Comparison of ENCODE assay signal across 10 mouse cellular contexts in the genomic region with DNA sequence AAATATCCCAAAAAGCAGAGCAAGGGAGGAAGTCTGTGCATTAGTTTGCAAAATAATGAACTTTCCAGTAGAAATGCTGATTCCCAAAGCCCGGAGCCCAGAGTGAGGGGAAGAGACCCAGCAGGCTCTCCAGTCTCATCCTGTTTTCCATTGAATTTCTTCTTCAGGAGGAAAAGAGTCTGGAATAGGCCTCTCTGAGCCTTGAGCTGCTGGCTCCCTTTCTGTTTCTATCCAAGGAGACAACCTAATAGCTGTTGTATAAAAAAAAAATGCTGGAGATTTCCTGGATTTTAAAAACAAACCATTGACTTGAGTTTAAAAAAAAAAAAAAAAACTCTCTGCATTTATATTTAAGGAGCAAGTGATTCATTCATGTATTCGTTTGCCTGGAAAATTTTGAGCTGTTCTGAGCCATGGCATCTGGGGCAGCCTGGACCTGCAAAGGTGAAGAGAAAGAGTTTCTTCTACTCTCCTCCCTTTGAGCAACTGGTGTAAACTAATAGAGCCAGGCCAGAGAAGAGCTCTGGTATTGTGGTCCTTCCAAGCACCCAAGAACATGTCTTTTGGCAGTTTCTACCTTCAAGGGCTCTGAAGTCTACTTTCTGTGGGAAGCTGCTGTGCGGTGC.
DNase-seq lines count a peak whose midpoint lies in the region; ATAC-seq and TF ChIP-seq lines count a peak whose summit lies in the region.
"Had no signal": no experiment of that assay in that cellular context is flagged by ENCODE, and none has a peak within 500 bp of the region (broad histone marks: within the 10 kb centered on the region; RNA-seq: fewer than 3 reads in every experiment).

No protein-coding gene starts in this region.

- H3K4me3 ChIP-seq in hindbrain, embryonic 16.5 days (ENCODE audit: low read length) = no peak overlapping the region
- H3K4me3 ChIP-seq in hindbrain, postnatal 0 days (ENCODE audit: low read length) = no peak overlapping the region
- H3K4me3 ChIP-seq in E14TG2a.4 (replicated peaks; ENCODE audit: low read length) (peak overlapping the region; percentile 1), ES-Bruce4 (ENCODE audit: low read depth, low read length) (no peak overlapping the region)
- no peak overlapping the region for H3K4me3 ChIP-seq in limb, embryonic 15.5 days

- no peaks in the 10 kb centered on the region; the same call in 1 of the 2 replicates for H3K4me1 ChIP-seq in hindbrain, embryonic 16.5 days (ENCODE audit: control insufficient read depth, insufficient read depth, low read depth, low read length)
- no peaks in the 10 kb centered on the region for H3K4me1 ChIP-seq in hindbrain, postnatal 0 days (ENCODE audit: insufficient read depth, low read length)
- H3K4me1 ChIP-seq in E14TG2a.4 (replicated peaks; ENCODE audit: low read depth, low read length) (peaks cover 59% of the 10 kb centered on the region), ES-Bruce4 (ENCODE audit: control insufficient read depth, insufficient read depth, low read length) (peaks cover 5% of the 10 kb centered on the region)
- H3K4me1 ChIP-seq in limb, embryonic 15.5 days = peaks cover 7% of the 10 kb centered on the region; the same call in 1 of the 2 replicates

- DNase-seq in hindbrain, postnatal 0 days (ENCODE audit: low spot score) = no peak
- no peak for DNase-seq in B cell, adult 2 months
- DNase-seq: cerebellum, adult 8-10 months; gastrocnemius, postnatal 10 days; thymus, postnatal 36 days had no signal

- ATAC-seq in hindbrain, embryonic 16.5 days = no peak
- ATAC-seq in hindbrain, postnatal 0 days = no peak
- ATAC-seq in limb, embryonic 15.5 days (ENCODE audit: insufficient number of reproducible peaks, low FRiP score, low TSS enrichment, low read depth) = no peak
- no peak for ATAC-seq in megakaryocyte-erythroid progenitor cell, adult 5-6 weeks (replicated peaks; ENCODE audit: low FRiP score, low TSS enrichment, poor library complexity, severe bottlenecking)

- H3K27me3 ChIP-seq in hindbrain, embryonic 16.5 days (replicated peaks; ENCODE audit: control insufficient read depth, insufficient read depth, low read length) = no peaks in the 10 kb centered on the region
- H3K27me3 ChIP-seq in hindbrain, postnatal 0 days (ENCODE audit: insufficient read depth, low read length) = no peaks in the 10 kb centered on the region
- no peaks in the 10 kb centered on the region for H3K27me3 ChIP-seq in E14TG2a.4 (ENCODE audit: insufficient read depth, low read length)
- H3K27me3 ChIP-seq in ES-Bruce4 (ENCODE audit: control insufficient read depth, insufficient read depth, low read length, poor library complexity, severe bottlenecking) = no peaks in the 10 kb centered on the region
- no peaks in the 10 kb centered on the region for H3K27me3 ChIP-seq in limb, embryonic 15.5 days

- TF ChIP-seq POLR2A in ES-Bruce4 (IDR thresholded peaks at IDR 0.05; ENCODE audit: insufficient read depth, low read length) = no peak

- 60% methylated on average over 3 of the region's 3 CpGs for WGBS in hindbrain, embryonic 16.5 days
- 58% methylated on average over 3 of the region's 3 CpGs for WGBS in hindbrain, postnatal 0 days
- 63% methylated on average over 3 of the region's 3 CpGs for WGBS in limb, embryonic 15.5 days

- H3K9me3 ChIP-seq in hindbrain, embryonic 16.5 days (ENCODE audit: control insufficient read depth, low read length) = no peaks in the 10 kb centered on the region
- H3K9me3 ChIP-seq in hindbrain, postnatal 0 days (ENCODE audit: low read length) = no peaks in the 10 kb centered on the region
- no peaks in the 10 kb centered on the region for H3K9me3 ChIP-seq in E14TG2a.4 (ENCODE audit: low read length)
- H3K9me3 ChIP-seq in ES-Bruce4 (replicated peaks; ENCODE audit: control insufficient read depth, insufficient read depth, low read length, poor library complexity, severe bottlenecking) = no peaks in the 10 kb centered on the region
- no peaks in the 10 kb centered on the region for H3K9me3 ChIP-seq in limb, embryonic 15.5 days

- H3K4me2 ChIP-seq in hindbrain, embryonic 16.5 days (ENCODE audit: low read length) = no peak overlapping the region
- H3K4me2 ChIP-seq in hindbrain, postnatal 0 days (ENCODE audit: low read depth, low read length) = no peak overlapping the region
- no peak overlapping the region for H3K4me2 ChIP-seq in limb, embryonic 15.5 days

- no peak for TF ChIP-seq CTCF in hindbrain, postnatal 0 days (IDR thresholded peaks at IDR 0.05; ENCODE audit: low read depth)
- TF ChIP-seq CTCF in E14TG2a.4 (conservative IDR thresholded peaks at IDR 0.05; ENCODE audit: low read length) (no peak), ES-Bruce4 (IDR thresholded peaks at IDR 0.05; ENCODE audit: low read depth, low read length) (no peak)

- H3K27ac ChIP-seq in hindbrain, embryonic 16.5 days (ENCODE audit: low read depth, low read length) = peak overlapping the region; percentile 32; the same call in 1 of the 2 replicates
- no peak overlapping the region for H3K27ac ChIP-seq in hindbrain, postnatal 0 days
- peak overlapping the region; percentile 95 for H3K27ac ChIP-seq in ES-Bruce4 (ENCODE audit: insufficient read depth, low read length)
- peak overlapping the region; percentile 69 for H3K27ac ChIP-seq in limb, embryonic 15.5 days

- peak; percentile 4; the same call in 1 of the 2 replicates for TF ChIP-seq EP300 in ES-Bruce4 (IDR thresholded peaks at IDR 0.05; ENCODE audit: insufficient read depth, low read depth, low read length)

- H3K36me3 ChIP-seq in hindbrain, embryonic 16.5 days (ENCODE audit: control insufficient read depth, insufficient read depth, low read length) = no peaks in the 10 kb centered on the region
- no peaks in the 10 kb centered on the region for H3K36me3 ChIP-seq in hindbrain, postnatal 0 days (ENCODE audit: insufficient read depth, low read length)
- H3K36me3 ChIP-seq in E14TG2a.4 (ENCODE audit: insufficient read depth, low read length) (no peaks in the 10 kb centered on the region), ES-Bruce4 (ENCODE audit: control insufficient read depth, insufficient read depth, low read length, poor library complexity, severe bottlenecking) (no peaks in the 10 kb centered on the region)
- no peaks in the 10 kb centered on the region for H3K36me3 ChIP-seq in limb, embryonic 15.5 days

- H3K9ac ChIP-seq in hindbrain, embryonic 16.5 days (ENCODE audit: low read depth, low read length) = no peak overlapping the region
- H3K9ac ChIP-seq in hindbrain, postnatal 0 days (replicated peaks; ENCODE audit: low read length) = no peak overlapping the region
- H3K9ac ChIP-seq in ES-Bruce4 (ENCODE audit: low read depth, poor library complexity, severe bottlenecking) = peak overlapping the region; percentile 33; the same call in 1 of the 2 replicates
- H3K9ac ChIP-seq in limb, embryonic 15.5 days = no peak overlapping the region
